Mouse (Mus musculus): ENCODE measurements at regions not wholly inside any gene's neighbourhood (a gene's known extent, or its start where the extent isn't known, plus 50 kb on each side); places are given as distances from the start of the nearest gene placed in this dataset.
A peak's percentile ranks its signal among the peaks of the same experiment; 100 is the strongest.
"Not testable (repeated sequence)": the region's sequence is repeated elsewhere in the genome, so short reads cannot be mapped to it uniquely, and the experiment has no call there.

GRCm38 (mm10) chr1:177501288-177501687, 59.1 kb downstream of the Zbtb18 start:
- DNase-seq (ENCODE audit: low read depth, low spot score) = no peak

DNA sequence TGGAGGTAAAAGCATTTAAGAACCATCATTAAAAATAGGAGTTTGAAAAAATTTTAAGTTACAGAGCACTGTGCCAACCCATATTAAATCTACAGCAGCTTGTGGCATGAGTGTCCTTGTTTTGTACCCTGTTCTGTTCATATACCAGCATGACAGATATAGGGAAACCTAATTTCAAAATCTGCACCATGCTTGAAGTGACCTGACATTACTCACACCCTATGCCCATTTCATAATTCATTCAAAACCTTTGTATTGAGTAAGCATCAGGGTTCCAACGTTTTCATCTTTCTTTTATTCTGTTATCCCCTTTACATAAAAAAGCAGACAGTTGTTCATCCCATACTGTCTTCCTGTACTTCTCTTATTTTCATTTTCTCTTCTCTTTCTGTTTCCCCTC, 61.8 kb downstream of the Zbtb18 start:
- DNase-seq (ENCODE audit: low read depth, low spot score) = no peak

DNA sequence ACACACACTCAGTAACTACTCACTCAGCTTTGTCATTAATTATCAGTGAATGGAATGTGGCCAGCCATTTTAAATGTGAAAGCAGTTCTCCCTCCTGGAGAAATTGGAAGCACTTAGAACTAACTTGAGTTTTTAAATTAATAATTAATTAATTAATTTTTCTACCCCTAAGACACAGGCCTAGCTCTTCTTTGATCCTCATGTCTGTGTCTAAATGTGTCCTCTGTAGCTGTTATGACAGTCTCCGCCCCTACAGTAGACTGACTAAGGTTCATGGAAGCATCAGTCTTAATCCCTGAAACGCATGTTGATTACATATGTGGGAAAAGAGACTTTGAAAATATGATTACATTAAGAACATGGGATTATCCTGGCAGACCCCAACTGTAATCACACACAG, 62.6 kb downstream of the Zbtb18 start:
- no peak for DNase-seq (ENCODE audit: low read depth, low spot score)

DNA sequence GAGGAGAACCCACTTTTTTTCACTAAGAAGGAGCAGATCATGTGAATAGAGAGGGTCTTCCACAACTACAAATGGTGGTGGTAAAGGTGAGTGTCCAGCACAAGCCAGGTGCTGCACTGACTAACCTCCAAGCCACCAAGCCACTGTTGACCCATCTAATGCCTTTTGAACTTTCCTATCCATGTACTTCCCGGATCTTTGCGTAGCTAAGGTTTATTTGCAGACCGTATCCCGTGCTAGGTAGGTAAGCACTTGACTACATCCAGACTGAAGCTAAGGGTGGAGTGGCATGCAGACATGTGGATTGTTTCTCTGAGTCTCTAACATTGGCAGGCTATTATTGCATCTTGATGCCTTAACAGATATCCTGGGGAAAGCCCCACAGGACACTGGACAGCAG, 65.2 kb downstream of the Zbtb18 start:
- DNase-seq (ENCODE audit: low read depth, low spot score) = not testable (repeated sequence)

- DNase-seq (ENCODE audit: low read depth, low spot score) = no peak
Measured at GRCm38 (mm10) chr1:177509786-177510185, 67.6 kb downstream of the Zbtb18 start.

DNA sequence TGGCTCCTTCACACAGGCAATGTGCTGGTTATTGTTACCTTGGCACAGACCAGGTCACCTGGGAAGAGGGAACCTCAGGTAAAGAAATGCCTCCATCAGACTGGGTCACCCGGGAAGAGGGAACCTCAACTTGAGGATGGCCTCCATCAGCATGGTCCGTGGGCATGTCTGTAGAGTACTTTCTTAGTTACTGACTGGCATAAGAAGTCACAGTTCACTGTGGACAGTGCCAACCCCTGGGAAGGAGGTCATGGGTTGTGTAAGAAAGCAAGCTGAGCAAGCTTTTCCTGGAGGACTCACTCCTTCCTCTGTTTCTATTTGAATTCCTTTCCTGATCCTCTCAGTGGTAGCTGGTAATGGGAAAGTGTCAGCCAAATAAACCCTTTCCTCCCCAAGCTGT, 70.0 kb downstream of the Zbtb18 start:
- no peak for DNase-seq (ENCODE audit: low read depth, low spot score)

DNA sequence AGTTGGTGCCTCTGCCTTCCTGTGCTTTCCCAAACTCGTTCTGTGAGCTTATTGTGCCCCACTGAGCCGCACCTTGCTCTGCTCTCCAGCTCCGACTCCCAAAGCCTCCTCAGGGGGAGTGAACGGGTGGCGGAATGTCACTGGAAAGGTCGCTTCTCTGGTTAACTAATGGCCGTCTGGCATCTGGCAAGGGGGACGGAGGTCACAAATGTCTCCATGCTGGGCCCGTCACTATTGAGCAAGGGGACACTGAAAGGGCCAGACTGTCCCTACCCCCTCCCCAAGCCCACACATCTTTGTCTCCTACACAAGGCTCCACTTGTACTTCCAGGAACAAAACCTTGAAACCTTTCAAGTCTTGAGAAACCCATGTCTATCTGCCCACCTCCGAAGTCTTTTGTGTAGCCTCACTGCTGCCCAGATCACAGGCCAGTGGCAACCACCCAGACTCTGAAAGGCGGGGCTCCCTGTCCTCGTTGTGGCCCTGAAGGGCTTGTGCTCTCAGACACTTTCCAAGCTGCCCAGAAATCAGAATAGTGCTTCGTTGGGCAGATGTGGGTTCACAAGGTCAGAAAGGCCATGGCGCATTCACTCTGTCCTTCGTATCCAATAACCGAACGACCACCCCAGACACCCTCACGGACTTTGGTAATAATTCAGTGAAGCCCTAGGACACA, 75.9 kb downstream of the Zbtb18 start:
- DNase-seq (ENCODE audit: low read depth, low spot score) = no peak

GRCm38 (mm10) chr1:177518897-177519513, 76.9 kb downstream of the Zbtb18 start:
- no peak for DNase-seq (ENCODE audit: low read depth, low spot score)

DNA sequence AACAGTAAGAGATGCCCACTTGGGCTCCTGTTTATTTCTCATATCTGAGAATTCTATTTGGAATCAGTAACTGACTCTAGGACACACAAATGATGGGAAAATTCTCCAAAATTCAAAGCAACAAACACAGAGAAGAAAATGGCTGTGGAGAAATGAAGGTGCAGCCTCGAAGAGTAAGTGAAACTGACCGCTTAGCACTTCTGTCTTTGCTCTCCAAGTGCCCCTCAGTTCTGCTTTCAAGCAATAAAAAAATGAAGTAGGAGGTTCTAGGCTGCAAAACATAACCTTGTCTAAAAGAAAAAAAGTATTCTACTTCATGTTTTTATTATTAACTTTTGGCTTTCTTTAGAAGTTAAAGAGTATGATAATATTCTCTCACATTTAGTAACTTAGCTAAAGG, 79.0 kb downstream of the Zbtb18 start:
- DNase-seq (ENCODE audit: low read depth, low spot score) = no peak

- no peak for DNase-seq (ENCODE audit: low read depth, low spot score)
Measured at GRCm38 (mm10) chr1:177525141-177525540, 83.0 kb downstream of the Zbtb18 start.

GRCm38 (mm10) chr1:177531791-177532190, 89.6 kb downstream of the Zbtb18 start:
- DNase-seq (ENCODE audit: low read depth, low spot score) = peak; percentile 9

GRCm38 (mm10) chr1:177532656-177533055, 90.5 kb downstream of the Zbtb18 start:
- peak; percentile 4 for DNase-seq (ENCODE audit: low read depth, low spot score)

DNA sequence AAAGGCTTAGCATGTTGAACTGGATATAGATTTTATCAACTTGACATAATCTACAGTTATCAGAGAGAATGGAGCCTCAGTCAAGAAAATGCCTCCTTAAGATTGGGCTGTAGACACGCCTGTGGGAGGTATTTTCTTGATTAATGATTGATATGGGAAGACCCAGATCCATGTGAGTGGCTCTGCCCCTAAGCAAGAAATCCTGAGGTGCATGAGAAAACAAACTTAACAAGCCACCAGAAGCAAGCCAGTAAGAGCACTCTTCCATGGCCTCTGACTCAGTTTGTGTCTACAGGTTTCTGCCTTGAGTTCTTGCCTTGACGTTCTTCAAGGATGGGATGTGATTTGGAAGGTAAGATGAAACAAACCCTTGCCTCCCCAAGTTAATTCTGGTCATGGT, 91.2 kb downstream of the Zbtb18 start:
- DNase-seq (ENCODE audit: low read depth, low spot score) = no peak

GRCm38 (mm10) chr1:177545031-177545735, 103.0 kb downstream of the Zbtb18 start:
- no peak for DNase-seq (ENCODE audit: low read depth, low spot score)

DNA sequence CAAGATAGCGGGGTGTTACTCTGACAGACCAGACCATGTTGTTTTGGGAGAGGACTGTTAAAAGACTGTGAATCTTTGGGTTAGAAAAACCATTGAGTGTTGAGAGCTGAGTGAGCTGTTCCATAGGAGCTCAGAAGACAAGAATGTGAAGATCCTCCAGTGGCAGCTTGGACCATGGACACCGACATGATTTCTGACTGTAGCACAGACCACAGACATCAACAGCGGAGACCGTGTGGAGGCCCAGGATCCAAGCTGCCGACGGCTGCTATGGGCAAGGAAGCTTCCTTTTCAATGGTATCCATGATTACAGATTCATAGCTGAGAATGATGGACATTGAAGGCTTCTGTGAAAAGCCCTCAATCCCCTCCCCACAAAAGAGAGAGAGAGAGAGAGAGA, 105.6 kb downstream of the Zbtb18 start:
- no peak for DNase-seq (ENCODE audit: low read depth, low spot score)

DNA sequence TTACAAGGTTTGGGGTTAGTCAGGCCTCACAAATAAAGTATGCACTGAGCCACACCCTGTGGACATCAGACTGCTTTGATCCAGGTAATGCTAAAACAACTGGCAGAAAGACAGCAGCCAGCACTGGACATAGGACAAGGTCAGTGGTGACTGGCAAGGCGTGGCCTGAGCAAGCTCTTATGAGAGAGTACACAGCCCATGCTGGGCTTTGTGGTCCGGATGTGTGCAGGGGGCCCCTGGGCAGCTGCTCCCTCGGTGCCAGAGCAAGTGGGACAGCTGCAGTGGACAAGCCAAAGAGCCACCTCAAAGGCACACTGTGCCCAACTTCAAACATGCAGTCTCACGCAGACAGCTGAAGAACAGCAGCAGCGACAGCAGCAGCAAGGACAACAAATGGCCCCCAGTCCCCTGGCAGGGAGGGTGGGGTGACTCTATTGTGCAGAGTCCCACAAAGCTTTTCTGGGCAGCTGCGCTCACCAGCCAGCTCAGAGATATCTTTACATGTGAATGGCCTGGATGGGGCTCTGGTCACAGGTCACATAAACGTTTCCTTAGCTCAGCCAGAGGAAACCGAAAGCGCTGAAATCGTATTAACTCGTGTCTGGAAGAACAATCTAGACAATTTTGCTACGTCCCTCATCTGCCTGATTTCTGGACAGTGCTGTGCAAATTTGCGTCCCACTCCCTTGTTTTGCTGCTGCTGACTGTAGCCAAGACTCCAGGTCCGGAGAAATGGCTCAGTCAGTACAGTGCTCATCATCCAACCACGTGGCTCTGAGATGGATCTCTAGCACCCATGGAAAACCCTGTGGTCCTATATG, 113.5 kb downstream of the Zbtb18 start:
- peak; percentile 4 for DNase-seq (ENCODE audit: low read depth, low spot score)

GRCm38 (mm10) chr1:177557432-177557831, 115.3 kb downstream of the Zbtb18 start:
- DNase-seq (ENCODE audit: low read depth, low spot score) = no peak

GRCm38 (mm10) chr1:177557856-177558255, 115.7 kb downstream of the Zbtb18 start:
- DNase-seq (ENCODE audit: low read depth, low spot score) = no peak

- no peak for DNase-seq (ENCODE audit: low read depth, low spot score)
Measured at GRCm38 (mm10) chr1:177561716-177562588, 119.8 kb downstream of the Zbtb18 start.

GRCm38 (mm10) chr1:177562589-177562912, 120.4 kb downstream of the Zbtb18 start:
- no peak for DNase-seq (ENCODE audit: low read depth, low spot score)

DNA sequence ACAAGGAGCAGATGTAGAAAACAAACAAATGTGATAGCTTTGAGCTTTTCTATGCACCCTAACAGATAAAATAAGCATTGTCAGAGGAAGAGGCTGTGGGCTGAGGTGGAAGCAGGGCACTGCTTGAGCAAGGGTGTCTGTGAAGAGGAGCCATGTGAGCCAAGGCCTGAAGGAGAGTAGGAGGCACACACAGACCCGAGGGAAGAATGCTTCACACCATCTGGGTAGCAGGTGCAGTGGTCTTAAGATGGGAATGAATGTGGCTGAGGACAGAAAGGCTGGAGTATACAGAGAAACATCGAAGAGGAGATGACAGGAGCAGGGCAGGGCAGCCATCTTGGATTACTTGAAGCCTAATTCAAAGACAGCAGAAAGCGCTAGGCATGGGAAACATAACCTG, 123.5 kb downstream of the Zbtb18 start:
- DNase-seq (ENCODE audit: low read depth, low spot score) = no peak
